Mouse (Mus musculus) left cerebral cortex, postnatal 25 days (tissue): Measurements from ENCODE around the gene Plekhg4. TPM values are rescaled to one million over a fixed set of nuclear protein-coding genes. Genes with fewer than 3 reads are reported as not detected.

ENCODE experiments used
- total RNA-seq, 2 experiments: library from RNA; stranded (reverse); gene quantifications; 2 replicates each; pipeline ENCODE4 v1.2.3; 2021

Plekhg4 gene
- total RNA-seq, 2 experiments from 2014 or later: 3.1 to 4.6 TPM

Other genes starting within 250 kb of the Plekhg4 start
- not detected for gene Ces4a, start 241.5 kb upstream of the Plekhg4 start, total RNA-seq
- 10 to 100 TPM; 20.3 to 22.1 TPM for gene Cbfb, start 202.6 kb upstream of the Plekhg4 start, total RNA-seq
- gene D230025D16Rik, start 148.1 kb upstream of the Plekhg4 start, total RNA-seq: 10 to 100 TPM; 37.6 to 38.1 TPM
- 1 to 10 TPM; 2.1 to 2.4 TPM for gene B3gnt9, start 118.1 kb upstream of the Plekhg4 start, total RNA-seq
- gene Tradd, start 108.7 kb upstream of the Plekhg4 start, total RNA-seq: 1 to 10 TPM; 5.5 to 5.7 TPM
- gene Fbxl8, start 108.6 kb upstream of the Plekhg4 start, total RNA-seq: under 1 TPM; 0.57 to 0.85 TPM
- 1 to 10 TPM; 6.9 to 7.9 TPM for gene Hsf4, start 103.5 kb upstream of the Plekhg4 start, total RNA-seq
- gene Nol3, start 97.1 kb upstream of the Plekhg4 start, total RNA-seq: 1 to 10 TPM; 7.7 TPM
- 10 to 100 TPM; 25.4 to 29.1 TPM for gene 4931428F04Rik, start 83.4 kb upstream of the Plekhg4 start, total RNA-seq
- gene Exoc3l, start 77.2 kb upstream of the Plekhg4 start, total RNA-seq: 1 to 10 TPM; 1.4 to 1.8 TPM
- 10 to 100 TPM; 32.9 to 35.1 TPM for gene E2f4, start 75.6 kb upstream of the Plekhg4 start, total RNA-seq
- 1 to 10 TPM in 1 of 2 experiments, under 1 TPM in 1; 0.62 to 1.8 TPM for gene Elmo3, start 67.7 kb upstream of the Plekhg4 start, total RNA-seq
- 1 to 10 TPM; 5.1 to 5.2 TPM for gene Lrrc29, start 47.0 kb upstream of the Plekhg4 start, total RNA-seq
- 10 to 100 TPM; 39.8 to 41.7 TPM for gene Tmem208, start 46.9 kb upstream of the Plekhg4 start, total RNA-seq
- gene Fhod1, start 25.3 kb upstream of the Plekhg4 start, total RNA-seq: 1 to 10 TPM; 2.5 to 3.2 TPM
- 10 to 100 TPM; 39.1 to 42.6 TPM for gene Slc9a5, start 24.4 kb upstream of the Plekhg4 start, total RNA-seq
- not detected for gene Kctd19, start 40.2 kb downstream of the Plekhg4 start, total RNA-seq
- under 1 TPM; 0.28 to 0.41 TPM for gene Lrrc36, start 40.3 kb downstream of the Plekhg4 start, total RNA-seq
- gene Tppp3, start 98.3 kb downstream of the Plekhg4 start, total RNA-seq: 10 to 100 TPM; 30.1 to 37.5 TPM
- gene Zdhhc1, start 123.6 kb downstream of the Plekhg4 start, total RNA-seq: 10 to 100 TPM; 34.9 to 35.6 TPM
- not detected for gene Hsd11b2, start 145.5 kb downstream of the Plekhg4 start, total RNA-seq
- 100 to 1,000 TPM; 317 to 340 TPM for gene Atp6v0d1, start 192.8 kb downstream of the Plekhg4 start, total RNA-seq
- gene Ripor1, start 232.0 kb downstream of the Plekhg4 start, total RNA-seq: 10 to 100 TPM; 77.0 to 81.5 TPM